Mouse (Mus musculus) retina, postnatal 1 day (tissue): ENCODE measurements at regions not wholly inside any gene's neighbourhood (a gene's known extent, or its start where the extent isn't known, plus 50 kb on each side); places are given as distances from the start of the nearest gene placed in this dataset.

Source experiments
- DNase-seq: peaks from one replicate; pipeline ENCODE4 v3.0.0-alpha.2; 2012

DNA sequence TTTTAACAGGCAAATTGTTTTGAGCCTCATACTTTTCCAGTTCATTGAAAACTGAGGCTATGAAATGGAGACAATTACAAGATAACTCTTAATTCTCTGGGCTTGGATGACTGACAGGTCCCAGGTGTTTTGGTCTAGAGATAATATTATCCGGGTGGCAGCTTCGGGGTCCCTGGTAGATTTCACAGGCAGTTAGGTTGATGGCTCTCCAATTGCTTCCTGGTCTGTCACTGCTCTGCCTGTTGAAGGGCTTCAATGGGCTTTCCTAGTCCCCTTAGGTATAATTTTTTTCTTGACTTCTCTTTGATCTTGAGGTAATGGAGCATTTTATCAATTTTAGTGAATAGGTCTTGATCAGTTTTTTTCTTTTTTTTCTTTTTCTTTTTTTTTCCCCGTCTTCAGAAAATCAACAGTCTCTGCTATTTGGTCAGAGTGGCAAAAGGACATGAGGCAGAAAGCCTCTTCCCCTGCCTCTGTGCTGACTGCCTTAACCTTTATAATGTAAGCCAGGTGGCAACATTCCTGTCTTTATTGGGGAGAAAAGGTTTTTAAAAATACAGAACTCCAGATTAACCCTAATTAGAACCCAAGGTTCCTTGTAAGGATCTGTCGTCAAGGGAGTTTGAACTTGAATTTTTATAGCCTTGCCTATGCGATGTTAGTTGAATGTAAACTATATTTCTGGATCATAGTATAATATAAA is 896.0 kb upstream of the Flrt2 start:
- no peak for DNase-seq

DNA sequence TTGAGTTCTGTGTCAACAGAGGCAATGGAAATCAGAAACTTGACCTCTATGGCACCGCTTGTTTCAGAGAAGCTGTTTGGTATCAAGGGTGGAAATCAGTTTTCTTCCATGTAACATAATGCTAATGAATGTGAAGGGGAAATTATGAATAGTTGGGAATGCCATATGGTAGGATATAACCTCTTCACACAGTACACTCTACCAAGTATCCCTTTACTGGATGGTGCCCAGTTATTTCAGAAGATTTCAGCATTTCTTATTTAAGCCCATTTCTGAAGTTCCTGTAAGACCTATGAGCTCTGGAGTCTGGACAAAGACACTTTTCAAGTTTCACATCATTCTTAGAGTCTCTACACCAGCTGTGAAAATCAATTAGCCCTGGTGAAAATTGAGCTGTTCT is 887.3 kb upstream of the Flrt2 start:
- DNase-seq: no peak

DNA sequence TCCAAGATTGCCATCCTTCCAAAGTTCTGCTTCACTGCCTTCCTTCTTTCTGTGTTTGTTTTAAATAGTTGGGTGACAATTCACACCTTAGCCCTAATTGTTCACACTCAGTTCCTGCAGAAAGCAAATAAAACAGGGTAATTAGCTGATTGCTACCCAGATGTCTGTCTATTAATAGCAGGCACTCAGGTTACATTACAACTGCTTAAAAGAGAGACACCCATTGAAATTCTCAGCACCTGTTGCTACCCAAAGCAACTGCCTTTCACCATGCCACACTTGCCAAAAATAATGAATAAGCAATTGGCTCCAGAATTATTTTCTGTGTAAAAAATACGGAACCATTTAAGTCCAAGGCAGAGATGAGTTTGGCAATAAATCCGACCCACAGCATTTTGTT is 860.6 kb upstream of the Flrt2 start:
- DNase-seq: no peak

DNA sequence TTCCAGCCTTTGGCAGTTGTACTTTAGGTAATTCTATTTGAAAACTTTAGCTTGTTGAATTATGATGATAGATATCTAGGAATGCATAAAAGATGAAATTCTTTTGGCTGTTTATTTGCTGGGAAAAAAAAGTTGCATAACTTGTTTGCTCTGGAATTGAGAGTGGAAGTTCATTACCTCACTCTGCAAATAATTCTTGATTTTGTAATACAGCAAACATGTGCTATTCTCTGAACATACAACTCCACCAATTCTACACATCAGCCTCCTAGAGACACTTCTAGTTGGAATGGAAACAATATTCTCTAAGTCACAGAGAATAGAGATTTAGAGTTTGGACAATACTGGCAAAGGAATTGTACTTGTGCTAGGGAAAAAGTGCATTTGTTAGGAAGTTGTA is 829.3 kb upstream of the Flrt2 start:
- DNase-seq: no peak

DNA sequence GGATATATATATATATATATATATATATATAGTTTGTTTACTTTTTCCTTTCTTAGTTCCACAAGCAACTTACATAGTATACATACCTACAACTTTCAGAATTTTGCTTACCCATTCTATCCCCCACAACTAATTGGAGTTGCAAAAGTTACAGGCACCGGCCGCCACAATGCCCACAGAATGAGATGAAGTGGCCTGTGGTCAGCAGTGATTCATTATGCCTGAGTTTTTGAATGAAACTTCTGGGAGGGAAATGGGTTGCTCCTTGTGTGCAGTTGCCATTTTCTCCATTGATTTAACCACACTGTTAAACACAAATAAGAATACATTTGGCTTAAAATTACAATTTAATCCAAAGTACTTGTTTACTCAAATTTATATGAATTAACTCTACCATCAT is 781.2 kb upstream of the Flrt2 start:
- DNase-seq: no peak

DNA sequence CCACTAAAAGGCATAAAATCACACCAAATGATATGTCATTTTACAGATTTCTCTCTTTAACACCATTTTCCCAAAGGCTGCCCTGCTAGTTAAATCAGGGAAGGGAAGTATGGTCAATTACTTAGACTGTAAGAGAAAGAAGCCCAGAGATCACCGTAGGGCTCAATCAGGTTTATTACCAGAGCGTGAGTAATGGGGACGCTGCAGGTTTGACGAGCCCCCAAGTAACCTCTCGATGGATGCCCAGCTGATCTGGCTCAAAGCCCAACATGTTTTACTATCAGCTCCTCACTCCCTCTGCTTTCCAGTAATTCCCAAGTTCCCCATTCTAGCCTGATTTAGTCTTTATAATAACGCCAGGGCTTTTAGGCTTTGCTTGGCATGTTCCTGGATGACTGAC is 749.0 kb upstream of the Flrt2 start:
- peak; percentile 3 for DNase-seq
